Mouse (Mus musculus) left cerebral cortex, adult 2 months (tissue): ENCODE data around the gene 4933427D14Rik. TPM values are rescaled to one million over a fixed set of nuclear protein-coding genes. Genes with fewer than 3 reads are reported as not detected.

Experiments
- DNase-seq, 2 experiments: peaks; one replicate each; pipeline ENCODE4 v3.0.0; 2021 to 2022; ENCODE audit warnings: low spot score in 2 of 2, mixed read lengths in 1 of 2; ENCODE audit errors: extremely low spot score in 1 of 2
- H3K27ac ChIP-seq: fragments of 200-600 bp; 2 replicates; pipeline ENCODE4 v1.8.1; 2022
- H3K4me3 ChIP-seq: fragments of 200-600 bp; 2 replicates; pipeline ENCODE4 v1.8.1; 2022
- CTCF ChIP-seq: fragments of 200-600 bp; IDR thresholded peaks from 2 replicates; pipeline ENCODE4 v1.8.1; 2022; ENCODE audit warnings: antibody characterized with exemption, mild to moderate bottlenecking, moderate library complexity
- intact Hi-C: fragments of 180-260 bp; cut with DNase I; formaldehyde crosslinking; loops from one replicate; pipeline ENCODE4 v1.15.1; 2025
- total RNA-seq, 2 experiments: library from RNA; stranded (reverse); gene quantifications; 2 replicates each; pipeline ENCODE4 v1.2.3; 2021

The 4933427D14Rik gene
- total RNA-seq, 2 experiments from 2014 or later: 30.5 to 39.7 TPM

DNA sequence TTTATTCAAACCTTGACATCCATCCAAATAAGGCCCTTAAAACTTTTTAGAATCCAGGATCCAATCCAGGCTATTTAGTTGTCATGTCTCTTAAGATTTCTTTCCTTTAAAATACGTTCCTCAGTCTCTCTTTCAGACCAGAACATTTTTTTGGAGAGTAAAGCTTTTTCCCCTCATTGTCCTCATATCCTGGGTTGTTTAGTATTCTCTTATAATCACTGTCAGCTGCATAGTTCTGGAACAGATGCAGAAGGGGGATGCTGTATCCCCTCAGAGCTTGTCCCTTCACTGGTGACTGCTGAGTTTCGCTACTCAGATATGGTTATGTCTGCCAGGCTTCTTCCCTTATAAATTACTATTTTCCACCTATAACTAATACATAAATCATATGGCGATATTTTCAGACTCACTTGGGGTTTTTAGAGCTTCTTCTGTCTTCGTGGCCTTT is 51.3 kb downstream of the 4933427D14Rik start:
- H3K4me3 ChIP-seq: no peak overlapping the region
- DNase-seq: no peak
- TF ChIP-seq CTCF: no peak
- intact Hi-C loops: loop anchor here (10.0 kb wide), 1 partner anchor 821 kb away; no protein-coding TSS in a partner anchor
- peak overlapping the region; percentile 66 for H3K27ac ChIP-seq

GRCm38 (mm10) chr11:72155186-72155980 is 51.9 kb downstream of the 4933427D14Rik start:
- intact Hi-C loops: loop anchor here (10.0 kb wide), 1 partner anchor 821 kb away; no protein-coding TSS in a partner anchor

GRCm38 (mm10) chr11:72153122-72153862 is 54.0 kb downstream of the 4933427D14Rik start:
- DNase-seq: no peak
- intact Hi-C loops: loop anchor here (10.0 kb wide), 1 partner anchor 818 kb away; no protein-coding TSS in a partner anchor
- Histone ChIP-seq H3K27ac (no peak overlapping the region), H3K4me3 (no peak overlapping the region)
- TF ChIP-seq CTCF: no peak

More at GRCm38 (mm10) chr11:72155186-72155980, 51.9 kb downstream of the 4933427D14Rik start:
- no peak; the same call in 1 of the 2 replicates for TF ChIP-seq CTCF
- Histone ChIP-seq H3K27ac (peak overlapping the region; percentile 66), H3K4me3 (no peak overlapping the region)
- DNase-seq: peak; percentile 48 to 54

DNA sequence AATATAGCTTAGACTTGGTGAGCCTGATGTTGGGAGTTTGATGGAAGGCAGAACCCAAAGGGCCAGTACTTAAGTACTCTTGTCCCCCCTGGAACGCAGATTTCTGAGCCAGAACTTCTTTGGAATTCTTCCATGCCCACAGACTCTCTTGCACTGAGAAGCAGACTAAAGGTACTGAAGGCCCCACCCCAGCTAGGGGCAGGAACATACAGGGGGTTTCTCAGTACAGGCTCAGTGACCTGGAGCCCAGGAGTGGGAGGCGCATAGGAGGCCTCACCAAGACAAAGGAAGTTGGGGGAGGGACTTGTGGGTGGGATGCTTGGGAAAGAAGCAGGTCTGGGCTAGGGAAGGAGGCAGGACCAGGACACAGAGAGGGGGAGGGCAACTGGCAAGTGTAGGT is 56.1 kb downstream of the 4933427D14Rik start:
- TF ChIP-seq CTCF: no peak
- intact Hi-C loops: loop anchor here (10.0 kb wide), 1 partner anchor 816 kb away; no protein-coding TSS in a partner anchor
- H3K4me3 ChIP-seq: no peak overlapping the region
- no peak for DNase-seq
- H3K27ac ChIP-seq: no peak overlapping the region

DNA sequence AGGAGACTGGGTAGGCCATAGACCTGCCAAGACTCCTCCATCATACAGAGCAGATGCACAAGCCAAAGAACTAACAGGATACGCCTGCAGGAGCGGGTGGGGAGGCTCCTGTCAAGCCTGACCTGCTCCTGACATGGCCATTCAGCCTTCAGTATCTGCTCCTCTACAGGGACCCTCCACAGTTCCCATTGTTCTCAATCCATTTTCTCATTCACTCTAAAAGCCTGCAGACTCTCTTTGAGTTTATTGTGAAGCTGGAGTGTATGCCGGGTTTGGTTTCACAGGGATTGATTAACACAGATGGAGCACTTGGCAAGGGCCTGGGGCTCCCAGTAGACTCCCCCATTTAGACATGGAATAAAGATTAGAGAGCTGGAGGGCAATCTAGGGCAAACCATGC is 59.3 kb downstream of the 4933427D14Rik start:
- H3K27ac ChIP-seq: no peak overlapping the region
- no peak for DNase-seq
- H3K4me3 ChIP-seq: no peak overlapping the region
- TF ChIP-seq CTCF: no peak
- intact Hi-C loops: no loop called here

DNA sequence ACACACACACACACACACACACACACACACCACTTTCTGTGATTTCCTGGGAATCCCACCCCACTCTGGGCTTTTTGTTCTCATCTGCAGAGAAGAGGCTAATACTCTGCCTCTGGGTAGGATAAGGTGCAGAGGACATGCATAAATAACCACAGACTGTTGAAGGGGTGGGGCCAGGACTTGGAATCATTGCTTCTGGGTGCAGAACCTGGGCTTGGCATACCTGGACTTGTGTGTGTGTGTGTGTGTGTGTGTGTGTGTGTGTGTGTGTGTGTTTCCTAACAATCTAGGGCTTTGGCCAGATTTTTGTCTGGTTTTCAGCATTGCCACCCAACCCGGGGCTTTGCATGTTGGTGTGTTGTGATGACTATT is 61.4 kb downstream of the 4933427D14Rik start:
- Histone ChIP-seq H3K27ac (no peak overlapping the region), H3K4me3 (no peak overlapping the region)
- DNase-seq: no peak
- intact Hi-C loops: no loop called here
- TF ChIP-seq CTCF: no peak

DNA sequence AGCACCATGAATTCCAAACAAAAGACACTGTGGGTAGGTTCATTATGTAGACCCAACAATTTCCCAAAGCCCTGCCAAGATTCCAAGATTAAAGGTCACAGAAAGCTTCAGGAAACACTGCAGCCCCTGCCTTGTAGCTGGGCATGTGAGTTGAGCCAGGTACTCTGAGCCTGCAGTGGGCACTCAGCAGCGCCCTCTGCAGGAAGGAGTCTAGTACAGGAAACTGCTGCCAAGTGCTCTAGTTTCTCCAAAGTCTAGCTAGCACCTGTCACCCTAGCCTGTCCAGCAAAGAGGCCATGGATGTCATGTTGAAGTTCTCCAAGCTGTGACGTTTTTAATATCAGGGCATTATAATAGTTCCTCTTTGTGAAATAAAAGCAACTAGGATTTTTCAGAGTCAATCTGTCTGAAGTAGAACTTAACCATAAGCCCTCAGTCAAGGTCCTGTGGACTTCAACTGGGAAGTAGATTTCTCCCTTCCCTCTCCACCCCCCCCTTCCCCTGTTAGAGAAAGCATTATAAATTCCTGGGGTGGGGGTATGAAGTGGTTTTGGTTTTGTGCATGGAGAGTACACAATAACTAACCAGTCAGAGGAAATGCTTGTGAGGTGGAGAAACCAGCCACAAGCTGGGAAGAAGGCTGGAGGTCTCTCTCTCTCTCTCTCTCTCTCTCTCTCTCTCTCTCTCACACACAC is 61.9 kb downstream of the 4933427D14Rik start:
- no peak for DNase-seq
- TF ChIP-seq CTCF: peak; percentile 70
- intact Hi-C loops: no loop called here
- Histone ChIP-seq H3K27ac (no peak overlapping the region), H3K4me3 (no peak overlapping the region)

- intact Hi-C loops: no loop called here
- H3K27ac ChIP-seq: no peak overlapping the region
These were observed 64.4 kb downstream of the 4933427D14Rik start for GRCm38 (mm10) chr11:72142889-72143288.

DNA sequence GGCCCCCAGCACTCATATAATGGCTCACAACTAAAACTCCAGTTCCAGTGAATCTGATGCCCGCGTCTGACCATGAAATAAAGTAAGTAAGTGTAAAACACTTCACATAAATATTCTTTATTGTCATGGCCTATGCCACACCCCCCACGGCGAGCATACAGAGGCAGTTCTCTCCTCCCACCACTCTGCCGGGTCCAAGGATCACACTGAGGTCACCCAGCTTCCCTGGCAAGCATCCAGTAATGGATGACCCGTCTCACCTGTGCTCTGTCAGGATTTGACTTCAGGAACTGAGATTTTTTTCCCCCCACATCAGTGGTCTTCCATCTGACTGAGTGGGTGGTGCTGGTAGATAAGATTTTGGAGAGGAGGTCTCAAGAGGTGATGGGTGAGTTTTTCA is 67.1 kb downstream of the 4933427D14Rik start:
- no peak for DNase-seq
- no peak for TF ChIP-seq CTCF
- no peak overlapping the region for H3K27ac ChIP-seq
- intact Hi-C loops: no loop called here
- no peak overlapping the region for H3K4me3 ChIP-seq

More at GRCm38 (mm10) chr11:72142889-72143288, 64.4 kb downstream of the 4933427D14Rik start:
- H3K4me3 ChIP-seq: no peak overlapping the region
- no peak for DNase-seq
- no peak for TF ChIP-seq CTCF

DNA sequence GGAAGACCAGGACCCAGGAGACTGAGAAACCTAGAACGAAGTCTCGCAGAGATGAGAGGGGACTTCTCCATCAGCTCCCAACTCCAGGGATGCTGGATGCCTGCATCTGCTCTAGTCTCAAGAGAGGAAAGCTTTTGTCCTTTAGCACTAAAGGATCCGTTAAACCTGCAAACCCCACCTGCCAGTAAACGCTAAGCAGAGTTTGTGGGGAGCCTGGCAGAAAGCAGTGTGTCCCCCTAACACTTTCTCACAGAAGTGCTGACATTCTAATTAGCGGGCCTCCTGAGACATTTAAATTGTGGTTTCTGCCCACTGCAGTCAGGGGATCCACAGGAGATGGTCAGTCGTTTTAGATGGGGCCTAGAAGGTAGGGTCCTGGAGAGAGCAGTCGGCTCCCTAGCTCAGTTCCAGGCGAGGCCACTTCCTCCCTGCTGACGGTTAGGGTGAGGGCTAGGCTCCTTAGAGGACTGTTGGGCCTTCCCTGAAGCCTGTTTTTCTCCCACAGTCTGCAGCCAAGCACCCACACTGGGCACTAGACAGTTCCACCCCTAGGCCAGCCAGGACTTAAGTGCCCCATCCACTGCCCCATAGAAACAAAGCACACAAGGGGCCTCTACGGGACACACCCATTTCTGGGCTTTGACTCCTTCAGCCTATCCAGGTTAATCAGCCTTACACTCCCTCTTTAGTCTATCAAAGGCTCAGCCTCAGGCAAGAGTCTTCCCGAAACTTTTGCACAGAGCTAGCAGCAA is 70.9 kb downstream of the 4933427D14Rik start:
- Histone ChIP-seq H3K27ac (peak overlapping the region; percentile 90), H3K4me3 (peak overlapping the region; percentile 81)
- no peak for DNase-seq
- TF ChIP-seq CTCF: no peak
- intact Hi-C loops: no loop called here
